Mouse (Mus musculus) right cerebral cortex, postnatal 4 days (tissue): ENCODE measurements around the gene Ttc38.

Experiments
- DNase-seq: peaks from one replicate; pipeline ENCODE4 v3.0.0-alpha.2; 2022

Ttc38 gene

DNA sequence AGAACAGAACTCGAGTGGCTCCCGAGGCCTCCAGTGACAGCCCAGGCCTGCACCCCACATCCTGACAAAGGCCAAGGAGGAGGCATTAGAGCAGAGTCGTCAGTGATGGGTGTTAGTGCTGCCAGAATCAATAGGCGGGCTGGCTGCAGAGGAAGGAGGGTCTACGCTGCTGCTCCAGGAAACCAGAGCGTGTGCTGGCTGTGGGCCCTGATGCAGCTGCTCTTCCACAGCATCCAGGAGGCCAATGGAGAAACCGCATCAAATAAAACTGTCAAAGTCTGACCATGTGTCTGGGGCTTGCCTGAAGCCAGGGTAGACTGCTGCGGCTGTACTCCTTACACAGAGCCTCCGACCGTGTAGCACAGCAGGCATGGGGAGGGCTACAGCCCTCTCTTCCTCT, 65.0 kb downstream of the Ttc38 start:
- DNase-seq = no peak

- no peak for DNase-seq
Observed at GRCm38 (mm10) chr15:85899396-85899795, 67.3 kb downstream of the Ttc38 start.

DNA sequence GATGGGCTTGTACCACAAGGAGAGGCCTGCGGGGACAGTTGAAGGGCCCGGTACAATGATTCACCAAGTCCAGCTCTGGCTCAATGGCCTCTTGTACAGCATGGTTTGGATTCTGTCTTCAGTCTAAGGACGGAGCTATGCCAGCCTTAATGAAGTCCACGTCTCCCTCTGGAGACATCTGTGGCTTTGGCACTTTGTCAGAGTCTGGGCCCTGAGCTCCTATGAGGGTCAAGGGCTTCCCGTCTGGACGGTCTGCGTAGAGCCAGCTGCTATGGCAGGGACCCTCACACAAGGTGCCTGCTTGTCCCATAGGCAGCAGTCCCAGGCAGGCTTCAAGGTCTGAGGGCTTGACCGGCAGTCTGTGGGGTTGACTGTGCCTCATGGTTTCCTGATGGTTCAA, 68.2 kb downstream of the Ttc38 start:
- DNase-seq = no peak

DNA sequence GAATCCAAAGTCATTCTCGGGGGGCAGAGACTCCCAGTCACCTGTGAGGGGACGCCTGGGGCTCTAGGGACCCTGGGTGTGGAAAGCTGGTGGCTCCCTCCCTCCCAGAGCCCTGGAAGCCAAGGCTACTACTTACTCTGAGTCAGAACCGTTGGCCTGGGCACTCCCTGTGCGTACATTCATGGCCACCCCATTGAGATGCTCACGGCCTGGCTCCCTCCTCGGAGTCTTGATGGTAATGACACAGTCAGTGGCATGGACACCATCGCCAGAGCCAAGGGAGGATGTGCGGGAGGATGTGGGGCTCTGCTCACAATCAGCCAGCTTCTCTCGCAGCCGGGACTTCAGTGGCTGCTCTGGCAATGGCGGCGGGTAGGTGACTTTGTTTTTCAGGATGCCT, 68.7 kb downstream of the Ttc38 start:
- DNase-seq = no peak

GRCm38 (mm10) chr15:85902505-85902904, 70.4 kb downstream of the Ttc38 start:
- DNase-seq = no peak

- DNase-seq = no peak
Observed at GRCm38 (mm10) chr15:85903826-85904225, 71.7 kb downstream of the Ttc38 start.
